7 mouse cellular contexts compared by ENCODE assay signal in the genomic region with DNA sequence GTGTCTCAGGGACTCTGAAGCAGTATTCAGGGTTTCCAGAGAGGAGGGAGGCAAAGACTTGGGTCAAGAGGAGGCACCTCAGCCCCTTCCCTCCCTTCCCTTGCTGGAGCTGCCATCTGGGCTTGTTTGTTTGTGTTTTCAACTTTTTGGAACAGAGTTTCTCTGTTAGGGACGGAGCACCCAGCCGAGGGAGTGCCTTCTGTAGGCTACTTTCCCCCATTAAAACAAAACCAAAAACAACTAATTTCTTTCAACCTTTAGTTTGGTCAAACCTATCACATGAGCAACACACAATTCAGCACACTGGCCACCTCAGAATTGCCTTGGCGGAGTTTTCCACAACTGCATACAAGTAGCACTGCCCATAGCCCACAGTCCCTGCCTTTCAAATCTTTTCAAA. TPM values are rescaled to one million over a fixed set of nuclear protein-coding genes. Genes with fewer than 3 reads are reported as not detected.
DNase-seq lines count a peak whose midpoint lies in the region; ATAC-seq and TF ChIP-seq lines count a peak whose summit lies in the region.

No protein-coding gene starts in this region.

- no peaks in the 10 kb centered on the region for H3K36me3 ChIP-seq in lung, embryonic 15.5 days
- no peaks in the 10 kb centered on the region for H3K36me3 ChIP-seq in forebrain, embryonic 16.5 days (ENCODE audit: control insufficient read depth, insufficient read depth)
- no peaks in the 10 kb centered on the region for H3K36me3 ChIP-seq in limb, embryonic 14.5 days (ENCODE audit: control insufficient read depth, insufficient read depth, low read length)
- no peaks in the 10 kb centered on the region for H3K36me3 ChIP-seq in stomach, embryonic 16.5 days (ENCODE audit: control insufficient read depth, insufficient read depth, low read length)

- peak overlapping the region; percentile 61 for H3K9ac ChIP-seq in lung, embryonic 15.5 days
- peak overlapping the region; percentile 27; the same call in 1 of the 2 replicates for H3K9ac ChIP-seq in forebrain, embryonic 16.5 days (replicated peaks; ENCODE audit: low read depth, low read length)
- H3K9ac ChIP-seq in limb, embryonic 14.5 days (ENCODE audit: low read depth, low read length, severe bottlenecking): peak overlapping the region; percentile 70
- peak overlapping the region; percentile 66 for H3K9ac ChIP-seq in stomach, embryonic 16.5 days (ENCODE audit: low read length)

- H3K27ac ChIP-seq in lung, embryonic 15.5 days: peak overlapping the region; percentile 87
- peak overlapping the region; percentile 60 for H3K27ac ChIP-seq in forebrain, embryonic 16.5 days (ENCODE audit: low read length)
- H3K27ac ChIP-seq in limb, embryonic 14.5 days (replicated peaks; ENCODE audit: low read depth, low read length): peak overlapping the region; percentile 87
- H3K27ac ChIP-seq in stomach, embryonic 16.5 days (ENCODE audit: low read length): peak overlapping the region; percentile 30; the same call in 1 of the 2 replicates

- peak; percentile 6; the same call in 1 of the 2 replicates for TF ChIP-seq POLR2A in limb, embryonic 14.5 days (IDR thresholded peaks at IDR 0.05; ENCODE audit: borderline replicate concordance, extremely low read depth, insufficient read depth, insufficient read length)

- no peaks in the 10 kb centered on the region for H3K9me3 ChIP-seq in lung, embryonic 15.5 days
- no peaks in the 10 kb centered on the region for H3K9me3 ChIP-seq in forebrain, embryonic 16.5 days (ENCODE audit: control insufficient read depth, low read length)
- H3K9me3 ChIP-seq in limb, embryonic 14.5 days (ENCODE audit: control insufficient read depth, low read length): no peaks in the 10 kb centered on the region
- no peaks in the 10 kb centered on the region for H3K9me3 ChIP-seq in stomach, embryonic 16.5 days (replicated peaks; ENCODE audit: control insufficient read depth, low read length)

- H3K4me1 ChIP-seq in lung, embryonic 15.5 days: peaks cover 35% of the 10 kb centered on the region
- peaks cover 26% of the 10 kb centered on the region for H3K4me1 ChIP-seq in forebrain, embryonic 16.5 days (replicated peaks; ENCODE audit: control insufficient read depth, insufficient read depth, low read length)
- H3K4me1 ChIP-seq in limb, embryonic 14.5 days (ENCODE audit: control insufficient read depth, insufficient read depth, low read length): peaks cover 26% of the 10 kb centered on the region
- H3K4me1 ChIP-seq in stomach, embryonic 16.5 days (ENCODE audit: control insufficient read depth, insufficient read depth, low read length): peaks cover 13% of the 10 kb centered on the region; the same call in 1 of the 2 replicates

- 27% methylated on average over 3 of the region's 3 CpGs for WGBS in lung, embryonic 15.5 days
- WGBS in forebrain, embryonic 16.5 days: 11% methylated on average over 3 of the region's 3 CpGs
- 20% methylated on average over 3 of the region's 3 CpGs for WGBS in limb, embryonic 14.5 days
- 42% methylated on average over 3 of the region's 3 CpGs for WGBS in stomach, embryonic 16.5 days

- no peak for DNase-seq in lung, postnatal 25 days (ENCODE audit: low spot score)
- DNase-seq in limb, embryonic 14.5 days (ENCODE audit: low spot score): no peak
- DNase-seq in adrenal gland, postnatal 4 days (ENCODE audit: low spot score in 2 of 2): no peak
- no peak for DNase-seq in thymus, postnatal 14 days

- peak overlapping the region; percentile 51 for H3K4me3 ChIP-seq in lung, embryonic 15.5 days
- H3K4me3 ChIP-seq in forebrain, embryonic 16.5 days (replicated peaks; ENCODE audit: low read length): peak overlapping the region; percentile 36
- peak overlapping the region; percentile 48 for H3K4me3 ChIP-seq in limb, embryonic 14.5 days (replicated peaks; ENCODE audit: low read length)
- peak overlapping the region; percentile 59 for H3K4me3 ChIP-seq in stomach, embryonic 16.5 days (replicated peaks; ENCODE audit: low read length)

- ATAC-seq in lung, embryonic 15.5 days (ENCODE audit: borderline replicate concordance, extremely low read depth, low FRiP score, low TSS enrichment): no peak
- ATAC-seq in forebrain, embryonic 16.5 days: peak; percentile 49
- ATAC-seq in limb, embryonic 14.5 days (ENCODE audit: low FRiP score, low read depth): peak; percentile 31; the same call in 1 of the 2 replicates
- no peak for ATAC-seq in stomach, embryonic 16.5 days (ENCODE audit: insufficient read depth, low FRiP score)

- H3K27me3 ChIP-seq in lung, embryonic 15.5 days: no peaks in the 10 kb centered on the region
- no peaks in the 10 kb centered on the region for H3K27me3 ChIP-seq in forebrain, embryonic 16.5 days (replicated peaks; ENCODE audit: control insufficient read depth, insufficient read depth, low read length)
- no peaks in the 10 kb centered on the region for H3K27me3 ChIP-seq in limb, embryonic 14.5 days (ENCODE audit: control insufficient read depth, insufficient read depth, low read length)
- H3K27me3 ChIP-seq in stomach, embryonic 16.5 days (ENCODE audit: control insufficient read depth, insufficient read depth, low read length): no peaks in the 10 kb centered on the region

- H3K4me2 ChIP-seq in lung, embryonic 15.5 days: peak overlapping the region; percentile 55
- peak overlapping the region; percentile 66 for H3K4me2 ChIP-seq in forebrain, embryonic 16.5 days (ENCODE audit: low read length)
- peak overlapping the region; percentile 54 for H3K4me2 ChIP-seq in limb, embryonic 14.5 days (replicated peaks; ENCODE audit: low read depth, low read length, severe bottlenecking)
- H3K4me2 ChIP-seq in stomach, embryonic 16.5 days (ENCODE audit: low read depth, low read length): peak overlapping the region; percentile 66

RNA-seq across cellular contexts. Expression of gene Rftn2, which starts 1.2 kb away (rescaled TPM):
- 12.9 and 13.8 TPM in 2 replicates for polyA plus RNA-seq in lung, embryonic 15.5 days (2015; fragmentation: Nextera tagmentation; extraction: Ambion mirVana)
- 10.4 and 15.1 TPM in 2 replicates for polyA plus RNA-seq in forebrain, embryonic 16.5 days (2015; fragmentation: Nextera tagmentation; extraction: Ambion mirVana)
- 22.9 and 24.3 TPM in 2 replicates for polyA plus RNA-seq in limb, embryonic 14.5 days (2012; rRNA removed)
- polyA plus RNA-seq in limb, embryonic 14.5 days (2014; fragmentation: Nextera tagmentation; extraction: Ambion mirVana): 27.0 and 29.6 TPM in 2 replicates
- 8.4 and 10.6 TPM in 2 replicates for polyA plus RNA-seq in stomach, embryonic 16.5 days (2015; fragmentation: Nextera tagmentation; extraction: Ambion mirVana)
- 10 to 100 TPM; 32.7 to 33.0 TPM for total RNA-seq in adrenal gland, postnatal 4 days (2021)

RNA-seq across cellular contexts. Expression of gene Mars2, which starts 11.6 kb away (rescaled TPM):
- polyA plus RNA-seq in lung, embryonic 15.5 days (2015; fragmentation: Nextera tagmentation; extraction: Ambion mirVana): 2.5 TPM in 2 replicates
- polyA plus RNA-seq in forebrain, embryonic 16.5 days (2015; fragmentation: Nextera tagmentation; extraction: Ambion mirVana): 5.3 and 5.6 TPM in 2 replicates
- 2.4 TPM in 2 replicates for polyA plus RNA-seq in limb, embryonic 14.5 days (2012; rRNA removed)
- 2.3 and 2.9 TPM in 2 replicates for polyA plus RNA-seq in limb, embryonic 14.5 days (2014; fragmentation: Nextera tagmentation; extraction: Ambion mirVana)
- polyA plus RNA-seq in stomach, embryonic 16.5 days (2015; fragmentation: Nextera tagmentation; extraction: Ambion mirVana): 3.9 TPM in 2 replicates
- total RNA-seq in adrenal gland, postnatal 4 days (2021): 1 to 10 TPM; 5.2 to 6.0 TPM

Comparison
In these comparisons a context has a peak if more than half of its experiments do, and no peak if none do; other contexts are left out.
1. ATAC-seq: peak in forebrain, embryonic 16.5 days (single experiment) and limb, embryonic 14.5 days (single experiment); none in lung, embryonic 15.5 days (single experiment) and stomach, embryonic 16.5 days (single experiment).
2. H3K27ac ChIP-seq: peak in every context shown above with its lines; median percentile 87 in lung, embryonic 15.5 days; 87 in limb, embryonic 14.5 days; 60 in forebrain, embryonic 16.5 days; 30 in stomach, embryonic 16.5 days.
3. Peak in every context shown above with its lines, with median percentiles within 50 percentile points of each other: H3K4me2 ChIP-seq, H3K4me3 ChIP-seq and H3K9ac ChIP-seq.